Mouse (Mus musculus) cerebellum, adult 2 months (tissue): Measurements from ENCODE around the gene Il18. TPM values are rescaled to one million over a fixed set of nuclear protein-coding genes. Genes with fewer than 3 reads are reported as not detected.

ENCODE experiments used
- DNase-seq, 2 experiments: peaks; one replicate each; pipeline ENCODE4 v3.0.0; 2021
- H3K27ac ChIP-seq: fragments of 200-500 bp; 2 replicates; pipeline ENCODE4 v1.5.1; 2012; ENCODE audit warnings: low read length, control low read depth, inconsistent platforms; ENCODE audit not compliant: insufficient read depth
- H3K27me3 ChIP-seq: fragments of 200-500 bp; 2 replicates; pipeline ENCODE4 v1.6.1; 2012; ENCODE audit warnings: inconsistent platforms, mild to moderate bottlenecking, low read length, moderate library complexity; ENCODE audit not compliant: control insufficient read depth, insufficient read depth
- H3K4me1 ChIP-seq: fragments of 200-500 bp; 2 replicates; pipeline ENCODE4 v1.6.1; 2011; ENCODE audit warnings: low read length; ENCODE audit not compliant: control insufficient read depth, insufficient read depth
- H3K4me3 ChIP-seq: fragments of 200-500 bp; replicated peaks from 2 replicates; pipeline ENCODE3; 2011; ENCODE audit warnings: mild to moderate bottlenecking, low read depth, low read length, control low read depth; ENCODE audit not compliant: insufficient read depth
- CTCF ChIP-seq: fragments of 200-500 bp; IDR thresholded peaks from 2 replicates; pipeline ENCODE4 v1.5.1; 2011; ENCODE audit warnings: low read depth, mild to moderate bottlenecking, control low read depth, low read length, moderate library complexity, borderline replicate concordance; ENCODE audit not compliant: insufficient read depth
- POLR2A ChIP-seq: fragments of 200-500 bp; IDR thresholded peaks from 2 replicates; pipeline ENCODE4 v1.6.1; 2011; ENCODE audit warnings: low read length, control low read depth, borderline replicate concordance; ENCODE audit not compliant: insufficient read depth
- WGBS: fragments of 180-500 bp; shearing (Covaris S2); methylation state at CpG from one replicate; pipeline ENCODE4 v1.1.7; 2018; 5-methylcytosine and 5-hydroxymethylcytosine counted together
- polyA plus RNA-seq: library from polyadenylated mRNA; depleted of rRNA; stranded (reverse); fragments of >200 nt; gene quantifications from 2 replicates; pipeline ENCODE4 v1.2.3, GENCODE M21; 2012; rRNA removed

The Il18 gene
- polyA plus RNA-seq = 30.5 and 32.9 TPM in 2 replicates

DNA sequence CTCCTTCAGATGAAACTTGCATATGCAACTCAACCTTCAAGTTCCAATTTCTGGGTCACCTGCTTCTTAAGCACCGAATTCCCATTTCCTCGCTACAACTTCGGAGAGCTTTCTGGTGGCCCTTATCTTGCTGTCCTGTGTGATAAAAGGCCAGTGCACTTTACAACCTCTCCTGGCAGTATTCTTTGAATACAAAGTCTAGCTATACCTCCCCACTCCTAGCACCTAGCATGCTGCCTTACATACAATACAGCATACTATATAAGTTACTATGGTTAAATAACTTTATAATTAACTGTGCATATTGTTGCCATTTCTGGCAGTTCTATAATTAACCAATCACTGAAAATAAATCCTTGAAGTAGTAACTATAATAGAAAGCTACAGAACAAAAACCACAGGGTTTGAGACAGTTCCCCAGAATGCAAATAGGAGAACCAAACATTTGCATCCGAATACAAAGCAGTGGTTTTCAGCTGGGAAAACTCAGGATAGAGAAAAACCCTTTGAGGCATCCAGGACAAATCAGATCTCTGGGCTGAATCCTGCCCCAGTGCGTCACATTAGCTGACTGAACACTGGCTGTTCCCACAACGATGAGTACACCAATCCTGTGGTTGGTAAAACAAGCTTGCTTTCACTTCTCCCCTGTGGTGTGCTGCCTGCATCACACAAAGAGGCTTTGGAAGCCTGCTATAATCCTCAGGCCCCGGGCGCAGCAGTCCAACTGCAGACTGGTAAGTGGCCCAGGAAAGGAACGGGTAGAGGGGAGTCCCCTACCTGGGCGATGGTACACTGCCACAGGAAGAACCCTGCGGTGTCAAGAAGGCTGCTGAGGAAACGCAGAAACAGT lies at the start of gene Il18:
Il18 (plus strand) TSS at position 587 of the 853 bp plus-strand sequence.
- peak within 1 kb of the TSS; percentile 29 for H3K4me3 ChIP-seq
- no peaks in the 10 kb centered on the region for H3K27me3 ChIP-seq
- H3K27ac ChIP-seq = peak within 1 kb of the TSS; percentile 54; the same call in 1 of the 2 replicates
- TF ChIP-seq POLR2A (no peak), CTCF (no peak)
- no peaks in the 10 kb centered on the region for H3K4me1 ChIP-seq
- 30% methylated on average over 12 of the region's 12 CpGs for WGBS
- DNase-seq = peak; percentile 18 to 35

GRCm38 (mm10) chr9:50505405-50505804 lies 49.2 kb upstream of the Il18 start:
- TF ChIP-seq CTCF = no peak
- TF ChIP-seq POLR2A = no peak
- no peak for DNase-seq
- H3K27me3 ChIP-seq = no peaks in the 10 kb centered on the region
- H3K4me3 ChIP-seq = no peak overlapping the region
- H3K4me1 ChIP-seq = 0 out of 2 replicates have a peak, but pooled peaks cover 2% of the 10 kb centered on the region
- WGBS = 77% methylated on average over 6 of the region's 6 CpGs
- no peak overlapping the region for H3K27ac ChIP-seq

DNA sequence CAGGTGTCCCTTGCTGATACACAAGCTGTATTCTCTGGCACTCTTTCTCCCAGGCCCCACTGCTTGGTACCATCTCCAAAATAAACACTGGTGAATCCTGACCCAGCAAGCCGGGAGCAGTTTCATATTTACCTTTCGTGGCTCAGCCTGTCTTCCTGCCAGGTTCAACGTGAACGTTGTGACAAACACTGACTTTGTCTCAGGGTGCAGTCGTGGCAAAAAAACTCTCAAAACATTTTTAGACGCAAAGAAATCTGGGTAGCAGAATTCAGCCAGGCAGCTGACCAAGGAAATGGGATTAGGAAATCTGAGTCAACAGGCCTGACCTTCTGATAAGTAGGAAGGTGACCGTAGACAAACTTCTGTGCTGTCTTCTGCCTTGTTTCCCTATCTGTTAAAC lies 47.1 kb upstream of the Il18 start:
- no peaks in the 10 kb centered on the region for H3K27me3 ChIP-seq
- WGBS = 17% methylated on average over 7 of the region's 7 CpGs
- TF ChIP-seq POLR2A (no peak), CTCF (no peak)
- DNase-seq = peak in 1 of 2 experiments; percentile 42
- H3K4me1 ChIP-seq = 0 out of 2 replicates have a peak, but pooled peaks cover 2% of the 10 kb centered on the region
- H3K4me3 ChIP-seq = no peak overlapping the region
- no peak overlapping the region; the same call in 1 of the 2 replicates for H3K27ac ChIP-seq

- TF ChIP-seq POLR2A = no peak
- TF ChIP-seq CTCF = no peak
- 88% methylated on average over 5 of the region's 5 CpGs for WGBS
- no peaks in the 10 kb centered on the region for H3K4me1 ChIP-seq
These were observed 39.2 kb upstream of the Il18 start for GRCm38 (mm10) chr9:50515462-50515861.

GRCm38 (mm10) chr9:50518781-50519180 lies 35.8 kb upstream of the Il18 start:
- WGBS = 25% methylated on average over 2 of the region's 2 CpGs
- Histone ChIP-seq H3K4me3 (no peak overlapping the region), H3K4me1 (no peaks in the 10 kb centered on the region), H3K27ac (no peak overlapping the region), H3K27me3 (no peaks in the 10 kb centered on the region)
- DNase-seq = no peak
- TF ChIP-seq CTCF = peak; percentile 23; the same call in 1 of the 2 replicates
- TF ChIP-seq POLR2A = no peak

More at GRCm38 (mm10) chr9:50515462-50515861, 39.2 kb upstream of the Il18 start:
- no peak for DNase-seq
- Histone ChIP-seq H3K27ac (no peak overlapping the region), H3K4me3 (no peak overlapping the region), H3K27me3 (no peaks in the 10 kb centered on the region)

- TF ChIP-seq POLR2A = no peak
- TF ChIP-seq CTCF = no peak
- H3K27ac ChIP-seq = no peak overlapping the region
- DNase-seq = no peak
- H3K27me3 ChIP-seq = no peaks in the 10 kb centered on the region
- H3K4me1 ChIP-seq = no peaks in the 10 kb centered on the region
- 84% methylated on average over 6 of the region's 6 CpGs for WGBS
- no peak overlapping the region for H3K4me3 ChIP-seq
These were observed 33.9 kb upstream of the Il18 start for GRCm38 (mm10) chr9:50520748-50521147.

DNA sequence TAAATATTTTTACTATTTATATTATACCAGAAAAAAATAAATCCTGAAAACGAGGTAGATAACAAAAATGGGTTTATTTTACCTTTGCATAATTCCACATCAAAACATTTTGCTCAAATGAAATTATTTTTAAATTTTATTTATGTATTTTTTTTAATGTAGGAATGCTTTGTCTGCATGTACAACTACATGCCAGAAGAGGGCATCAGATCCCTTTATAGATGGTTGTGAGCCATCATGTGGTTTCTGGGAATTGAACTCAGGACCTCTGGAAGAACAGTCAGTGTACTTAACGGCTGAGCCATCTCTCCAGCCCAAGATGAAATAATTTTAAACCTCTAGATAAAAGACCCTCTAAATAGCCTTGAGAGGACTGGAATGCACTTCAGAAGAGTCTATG lies 33.1 kb upstream of the Il18 start:
- DNase-seq = no peak
- H3K27me3 ChIP-seq = no peaks in the 10 kb centered on the region
- no peak for TF ChIP-seq POLR2A
- TF ChIP-seq CTCF = no peak
- WGBS = 53% methylated on average over 2 of the region's 2 CpGs
- no peak overlapping the region for H3K27ac ChIP-seq
- H3K4me3 ChIP-seq = no peak overlapping the region
- no peaks in the 10 kb centered on the region for H3K4me1 ChIP-seq

GRCm38 (mm10) chr9:50522574-50522973 lies 32.1 kb upstream of the Il18 start:
- Histone ChIP-seq H3K27me3 (no peaks in the 10 kb centered on the region), H3K4me3 (no peak overlapping the region), H3K4me1 (no peaks in the 10 kb centered on the region), H3K27ac (no peak overlapping the region)
- TF ChIP-seq POLR2A (no peak), CTCF (no peak)
- WGBS = 84% methylated on average over 5 of the region's 5 CpGs
- DNase-seq = no peak
